Mouse (Mus musculus) effector memory CD4-positive, alpha-beta T cell, adult 5 months (primary cell): ENCODE measurements around the gene Lsm14a. TPM values are rescaled to one million over a fixed set of nuclear protein-coding genes. Genes with fewer than 3 reads are reported as not detected.

Experiments
- polyA plus RNA-seq: library from polyadenylated mRNA; unstranded; fragments of 100-300 nt; shearing (Covaris generic); gene quantifications from one replicate; pipeline ENCODE4 v1.2.1, GENCODE M21; 2017

The Lsm14a gene
- 165 TPM for polyA plus RNA-seq

GRCm38 (mm10) chr7:34393215-34393614 lies at the start of gene Lsm14a:
Gene Lsm14a, minus strand, starts transcription at chr7:34393315.

GRCm38 (mm10) chr7:34313443-34313875 lies 79.7 kb downstream of the Lsm14a start, which contains the start of gene 4931406P16Rik:
Gene 4931406P16Rik, minus strand, starts transcription at chr7:34313551.

Other genes starting within 250 kb of the Lsm14a start
- 95.1 TPM for gene Uba2, start 223.7 kb downstream of the Lsm14a start, polyA plus RNA-seq
- gene Pdcd2l, start 196.7 kb downstream of the Lsm14a start, polyA plus RNA-seq, result 33.5 TPM
- gene Gpi1, start 163.0 kb downstream of the Lsm14a start, polyA plus RNA-seq, result 259 TPM
- 2.3 TPM for gene Gm6096, start 142.3 kb downstream of the Lsm14a start, polyA plus RNA-seq
- gene 4931406P16Rik, start 79.8 kb downstream of the Lsm14a start, polyA plus RNA-seq, result 41.8 TPM